In the genomic region with DNA sequence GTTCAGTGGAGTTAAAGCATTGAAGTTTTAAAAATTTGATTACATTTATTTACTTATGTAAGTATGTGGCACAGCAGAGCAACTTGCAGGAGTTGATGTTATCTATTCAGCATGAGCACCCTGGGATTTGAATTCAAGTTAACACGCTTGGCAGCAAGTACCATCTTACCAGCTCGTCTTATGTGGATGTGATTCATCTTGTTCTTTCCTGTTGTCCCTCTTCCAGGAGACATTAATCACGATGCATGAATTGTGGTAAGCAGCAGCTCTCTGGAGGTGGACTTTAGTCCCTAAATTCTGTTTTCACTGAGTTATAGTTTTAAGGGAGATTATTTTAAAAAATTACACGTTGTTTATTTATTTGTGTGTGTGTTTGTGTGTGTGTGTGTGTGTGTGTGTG, we compare ENCODE assay signal across 34 mouse cellular contexts. TPM values are rescaled to one million over a fixed set of nuclear protein-coding genes. Genes with fewer than 3 reads are reported as not detected.
DNase-seq lines count a peak whose midpoint lies in the region; ATAC-seq lines count a peak whose summit lies in the region.
"Had no signal": no experiment of that assay in that cellular context is flagged by ENCODE, and none has a peak within 500 bp of the region (broad histone marks: within the 10 kb centered on the region; RNA-seq: fewer than 3 reads in every experiment).

No protein-coding gene starts in this region.

- no peaks in the 10 kb centered on the region for H3K9me3 ChIP-seq in hindbrain, embryonic 12.5 days (replicated peaks)
- H3K9me3 ChIP-seq: embryonic facial prominence, embryonic 13.5 days; embryonic facial prominence, embryonic 15.5 days; forebrain, embryonic 13.5 days; forebrain, embryonic 15.5 days; G1E had no signal

- no peaks in the 10 kb centered on the region for H3K36me3 ChIP-seq in hindbrain, embryonic 12.5 days
- H3K36me3 ChIP-seq: embryonic facial prominence, embryonic 13.5 days; embryonic facial prominence, embryonic 15.5 days; forebrain, embryonic 15.5 days; G1E had no signal

- no peak overlapping the region for H3K4me2 ChIP-seq in hindbrain, embryonic 12.5 days (replicated peaks)
- H3K4me2 ChIP-seq: embryonic facial prominence, embryonic 13.5 days; embryonic facial prominence, embryonic 15.5 days; forebrain, embryonic 13.5 days; forebrain, embryonic 15.5 days had no signal

- H3K27ac ChIP-seq in hindbrain, embryonic 12.5 days, result no peak overlapping the region
- H3K27ac ChIP-seq: embryonic facial prominence, embryonic 13.5 days; embryonic facial prominence, embryonic 15.5 days; forebrain, embryonic 13.5 days; forebrain, embryonic 15.5 days had no signal

- H3K4me3 ChIP-seq in hindbrain, embryonic 12.5 days, result no peak overlapping the region
- H3K4me3 ChIP-seq: embryonic facial prominence, embryonic 13.5 days; embryonic facial prominence, embryonic 15.5 days; erythroblast, embryonic 14.5 days; forebrain, embryonic 13.5 days; forebrain, embryonic 15.5 days had no signal

- no peaks in the 10 kb centered on the region for H3K27me3 ChIP-seq in hindbrain, embryonic 12.5 days
- H3K27me3 ChIP-seq: CH12.LX; embryonic facial prominence, embryonic 13.5 days; embryonic facial prominence, embryonic 15.5 days; forebrain, embryonic 13.5 days; forebrain, embryonic 15.5 days; Patski had no signal

- no peaks in the 10 kb centered on the region for H3K4me1 ChIP-seq in hindbrain, embryonic 12.5 days
- H3K4me1 ChIP-seq: embryonic facial prominence, embryonic 13.5 days; embryonic facial prominence, embryonic 15.5 days; forebrain, embryonic 13.5 days; forebrain, embryonic 15.5 days had no signal

- 80% methylated on average over 4 of the region's 4 CpGs for WGBS in hindbrain, embryonic 12.5 days

- ATAC-seq in hindbrain, embryonic 12.5 days (ENCODE audit: low FRiP score), result no peak
- ATAC-seq: activated CD4-positive, CD25-positive, alpha-beta regulatory T cell, adult 4 months; CD4-positive, CD25-positive, alpha-beta regulatory T cell, adult 4 months; forebrain, embryonic 15.5 days; Patski had no signal

- no peak overlapping the region for H3K9ac ChIP-seq in hindbrain, embryonic 12.5 days
- H3K9ac ChIP-seq: embryonic facial prominence, embryonic 13.5 days; embryonic facial prominence, embryonic 15.5 days; forebrain, embryonic 13.5 days; forebrain, embryonic 15.5 days; forebrain, postnatal 0 days had no signal

- DNase-seq in layer of hippocampus, adult 9-11 months, result peak; percentile 6
- DNase-seq in layer of hippocampus, postnatal 25 days (ENCODE audit: extremely low spot score in 1 of 2, low spot score in 1 of 2), result no peak
- DNase-seq in 3T3-L1 (ENCODE audit: low read depth, low spot score), result peak; percentile 61
- DNase-seq in brain, adult 2 months (ENCODE audit: low read depth, low spot score), result peak; percentile 66
- peak; percentile 28 for DNase-seq in telencephalon, adult 2 months (ENCODE audit: low read depth, low spot score)
- no peak for DNase-seq in natural killer cell, adult 2 months (ENCODE audit: low spot score in 2 of 2)
- DNase-seq: adrenal gland, adult 8-10 months; adrenal gland, postnatal 14 days; adrenal gland, postnatal 36 days; B cell, adult 2 months; cerebellum, adult 11 months; cerebellum, adult 18-20 months; cerebellum, adult 8-10 months; cerebellum, adult 9-11 months; cerebellum, postnatal 14 days; cerebellum, postnatal 36 days; embryo, embryonic 11 days; forebrain, postnatal 0 days had no signal

RNA-seq across cellular contexts. Expression of gene BC030870, which starts 25.3 kb away (rescaled TPM):
- not detected for total RNA-seq in layer of hippocampus, postnatal 25 days (2021)
- polyA plus RNA-seq in hindbrain, embryonic 12.5 days (2016; fragmentation: Nextera tagmentation; extraction: Ambion mirVana), result not detected in 2 replicates
- total RNA-seq: adrenal gland, adult 18-20 months; adrenal gland, adult 8-10 months; adrenal gland, postnatal 14 days; adrenal gland, postnatal 36 days; CH12.LX; common myeloid progenitor, adult 5-6 weeks; forebrain, postnatal 0 days; G1E had no signal
- polyA plus RNA-seq: brain, embryonic 14.5 days; CD4-positive, CD25-positive, alpha-beta regulatory T cell, adult 4 months; embryonic facial prominence, embryonic 11.5 days; embryonic facial prominence, embryonic 13.5 days; erythroblast, embryonic 14.5 days; forebrain, embryonic 11.5 days; forebrain, embryonic 13.5 days; forebrain, embryonic 15.5 days; forebrain, postnatal 0 days; G1E; Patski had no signal

RNA-seq across cellular contexts. Expression of gene Gm10663, which starts 29.2 kb away (rescaled TPM):
- not detected for total RNA-seq in layer of hippocampus, postnatal 25 days (2021)
- not detected in 2 replicates for polyA plus RNA-seq in hindbrain, embryonic 12.5 days (2016; fragmentation: Nextera tagmentation; extraction: Ambion mirVana)
- total RNA-seq: adrenal gland, adult 18-20 months; adrenal gland, adult 8-10 months; adrenal gland, postnatal 14 days; adrenal gland, postnatal 36 days; CH12.LX; common myeloid progenitor, adult 5-6 weeks; forebrain, postnatal 0 days; G1E had no signal
- polyA plus RNA-seq: activated CD4-positive, CD25-positive, alpha-beta regulatory T cell, adult 4 months; brain, embryonic 14.5 days; CD4-positive, CD25-positive, alpha-beta regulatory T cell, adult 4 months; embryonic facial prominence, embryonic 11.5 days; embryonic facial prominence, embryonic 13.5 days; embryonic facial prominence, embryonic 15.5 days; erythroblast, embryonic 14.5 days; forebrain, embryonic 11.5 days; forebrain, embryonic 13.5 days; forebrain, embryonic 15.5 days; forebrain, postnatal 0 days; G1E; Patski had no signal

Comparison
In these comparisons a context has a peak if more than half of its experiments do, and no peak if none do; other contexts are left out.
1. DNase-seq: peak in layer of hippocampus, adult 9-11 months (single experiment), 3T3-L1 (single experiment), brain, adult 2 months (single experiment) and telencephalon, adult 2 months (single experiment); none in layer of hippocampus, postnatal 25 days (0 of 2) and natural killer cell, adult 2 months (0 of 2).